Mouse (Mus musculus): ENCODE measurements at regions not wholly inside any gene's neighbourhood (a gene's known extent, or its start where the extent isn't known, plus 50 kb on each side); places are given as distances from the start of the nearest gene placed in this dataset.
"Not testable (repeated sequence)": the region's sequence is repeated elsewhere in the genome, so short reads cannot be mapped to it uniquely, and the experiment has no call there.

DNA sequence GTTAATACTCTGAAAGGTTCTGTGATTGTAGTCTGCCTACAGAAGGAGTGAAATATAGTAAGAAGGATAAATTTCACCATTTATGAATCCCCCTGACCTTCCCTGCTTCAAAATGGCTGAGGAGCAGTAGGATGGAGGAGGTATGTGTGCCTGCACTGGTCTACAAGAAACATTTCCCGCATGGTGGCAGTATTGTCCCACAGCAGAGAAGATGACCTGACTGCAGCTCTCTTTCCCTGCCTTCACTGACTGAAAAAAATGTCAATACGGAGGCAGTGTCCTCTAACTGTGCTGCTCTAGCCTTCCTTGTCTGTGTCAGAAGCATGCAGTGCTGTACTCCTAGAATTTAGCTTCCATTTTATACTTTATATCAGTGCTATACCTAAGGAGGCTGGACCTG, 177.2 kb upstream of the Olfr1324 start:
- TF ChIP-seq CTCF (IDR thresholded peaks at IDR 0.05; ENCODE audit: borderline replicate concordance, extremely low read depth, insufficient read depth, insufficient read length) = peak; percentile 40; the same call in 1 of the 2 replicates
- TF ChIP-seq POLR2A (IDR thresholded peaks at IDR 0.05; ENCODE audit: borderline replicate concordance, extremely low read depth, insufficient read depth, insufficient read length, poor library complexity, severe bottlenecking) = not testable (repeated sequence)
